Mouse (Mus musculus): ENCODE measurements around the gene Akap7.

Gene Akap7

DNA sequence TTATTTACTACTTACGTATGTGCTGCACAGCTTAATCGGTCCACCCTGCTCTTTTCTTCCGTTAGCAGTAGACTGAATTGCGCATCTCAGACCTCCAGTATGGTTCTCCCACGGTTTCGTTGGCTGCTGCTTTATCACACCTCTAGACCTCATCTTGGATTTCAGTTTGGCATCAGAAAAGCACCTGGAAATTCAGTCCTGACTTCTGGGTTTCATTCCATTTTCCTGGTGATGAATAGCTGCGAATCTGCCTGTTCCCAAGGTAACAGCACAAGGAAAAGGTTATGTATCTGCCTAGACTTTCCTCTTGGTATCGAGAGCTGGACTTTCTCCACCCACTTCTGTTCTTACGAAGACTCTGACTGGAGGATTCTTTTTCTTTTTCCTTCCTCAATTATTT is at the start of gene Akap7:
Gene Akap7 (minus strand): TSS at position 101 of the 400 bp plus-strand sequence.
- no peak for DNase-seq (ENCODE audit: low spot score)

DNA sequence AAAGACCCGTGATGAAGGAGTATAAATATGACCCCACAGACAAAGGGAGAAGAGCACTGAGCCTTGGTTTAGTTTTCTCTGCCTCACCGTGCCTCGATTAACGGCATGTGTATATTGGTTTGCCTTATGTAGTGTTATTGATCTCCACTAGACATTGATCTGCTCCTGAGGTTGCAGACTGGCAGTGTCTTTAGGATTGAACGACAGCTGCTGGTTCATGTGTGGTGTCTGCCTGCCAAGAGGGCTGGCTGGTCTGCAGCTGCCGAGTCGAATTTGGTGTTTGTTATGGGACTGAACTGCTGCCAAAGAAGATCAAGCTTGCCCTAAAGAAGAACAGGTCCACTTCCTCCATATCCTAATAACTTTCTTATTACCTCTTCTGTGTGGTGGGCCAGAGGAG is 46.7 kb upstream of the Akap7 start:
- DNase-seq (ENCODE audit: low spot score): no peak

DNA sequence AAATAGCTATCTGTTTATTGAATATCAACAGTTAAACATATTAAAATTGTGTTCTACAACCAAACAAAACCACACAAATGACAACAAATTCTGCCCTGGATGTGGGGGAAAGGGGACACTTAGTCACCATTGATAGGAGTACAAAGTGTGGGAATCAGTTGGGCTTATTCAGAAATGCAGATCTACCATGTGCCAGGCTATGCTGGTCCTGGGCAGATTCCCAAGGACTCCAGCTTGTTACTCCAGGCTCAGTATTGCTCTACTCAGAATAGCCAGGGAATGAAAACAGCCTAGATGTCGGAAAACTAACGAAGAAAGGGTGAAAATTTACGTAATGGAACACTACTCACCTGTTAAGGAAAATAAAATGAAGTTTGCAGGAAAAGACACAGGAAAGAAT is 46.3 kb upstream of the Akap7 start:
- no peak for DNase-seq (ENCODE audit: low spot score)

DNA sequence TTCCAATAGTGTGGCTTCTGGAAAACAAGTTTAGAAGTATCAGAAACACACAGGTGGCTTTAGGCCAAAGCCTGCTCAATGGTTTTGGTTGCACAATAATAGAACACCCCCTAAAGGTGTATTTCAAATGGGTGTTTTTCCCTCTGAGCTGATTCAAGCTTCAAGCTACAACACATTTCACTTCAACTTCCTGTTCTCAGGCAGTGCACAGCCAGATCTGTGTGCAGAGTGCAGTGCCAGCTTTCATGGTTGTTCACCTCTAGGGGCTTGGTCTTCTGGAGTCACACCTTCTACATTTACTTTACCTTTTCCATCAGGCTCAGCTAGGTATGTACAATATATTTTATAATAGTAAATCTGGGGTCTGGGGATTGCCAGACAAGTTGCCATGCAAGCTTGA is 35.1 kb upstream of the Akap7 start:
- DNase-seq (ENCODE audit: low spot score): no peak

DNA sequence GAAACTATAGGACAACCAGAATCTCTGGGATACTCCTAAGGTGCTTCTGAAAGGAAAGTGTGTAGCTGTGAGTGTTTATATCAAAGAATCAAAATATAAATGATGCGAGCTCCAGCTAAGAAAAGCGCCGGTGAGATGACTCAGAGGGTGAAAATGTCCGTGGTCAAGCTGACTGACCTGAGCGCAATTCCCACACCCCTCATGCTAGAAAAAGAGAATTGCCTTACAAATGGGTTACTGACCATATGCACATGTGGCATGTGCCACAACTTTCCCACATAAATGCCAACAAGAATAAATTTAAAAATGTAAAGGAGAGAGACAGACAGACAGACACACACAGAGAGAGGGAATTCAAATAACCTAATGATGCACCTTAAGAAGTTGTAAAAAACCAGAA is 33.0 kb upstream of the Akap7 start:
- DNase-seq (ENCODE audit: low spot score): no peak

DNA sequence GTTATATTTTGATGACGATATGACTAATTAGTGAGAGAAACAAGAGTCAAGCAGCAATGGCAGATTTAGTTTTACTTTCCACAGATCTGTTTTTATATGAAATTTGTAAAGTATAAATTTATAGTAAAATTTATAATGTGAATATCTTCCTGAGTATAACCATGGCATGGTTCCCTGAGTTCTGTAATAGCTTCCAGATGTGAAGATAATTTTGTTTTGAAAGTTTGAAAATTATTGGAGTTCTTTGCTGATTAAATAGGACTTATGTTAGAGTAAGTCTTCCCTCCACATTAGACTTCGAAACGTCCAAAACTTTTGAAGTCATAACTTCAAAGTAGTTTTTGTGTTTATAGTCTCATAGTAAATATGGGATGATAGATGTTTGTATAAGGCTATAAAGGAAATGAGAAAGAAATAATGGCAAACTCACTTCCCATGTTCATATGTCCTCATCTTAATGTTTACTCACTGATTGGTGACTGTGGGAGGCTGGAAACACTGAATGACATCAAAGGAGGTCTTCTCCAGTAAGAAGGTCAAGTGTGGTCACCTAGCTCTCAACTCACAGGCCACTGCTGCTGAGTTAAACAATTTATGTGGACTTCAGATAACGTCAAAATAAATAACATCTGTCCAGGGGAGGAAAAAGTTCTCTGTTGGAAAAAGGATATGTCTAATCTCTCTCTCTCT is 25.9 kb upstream of the Akap7 start:
- DNase-seq (ENCODE audit: low spot score): no peak

DNA sequence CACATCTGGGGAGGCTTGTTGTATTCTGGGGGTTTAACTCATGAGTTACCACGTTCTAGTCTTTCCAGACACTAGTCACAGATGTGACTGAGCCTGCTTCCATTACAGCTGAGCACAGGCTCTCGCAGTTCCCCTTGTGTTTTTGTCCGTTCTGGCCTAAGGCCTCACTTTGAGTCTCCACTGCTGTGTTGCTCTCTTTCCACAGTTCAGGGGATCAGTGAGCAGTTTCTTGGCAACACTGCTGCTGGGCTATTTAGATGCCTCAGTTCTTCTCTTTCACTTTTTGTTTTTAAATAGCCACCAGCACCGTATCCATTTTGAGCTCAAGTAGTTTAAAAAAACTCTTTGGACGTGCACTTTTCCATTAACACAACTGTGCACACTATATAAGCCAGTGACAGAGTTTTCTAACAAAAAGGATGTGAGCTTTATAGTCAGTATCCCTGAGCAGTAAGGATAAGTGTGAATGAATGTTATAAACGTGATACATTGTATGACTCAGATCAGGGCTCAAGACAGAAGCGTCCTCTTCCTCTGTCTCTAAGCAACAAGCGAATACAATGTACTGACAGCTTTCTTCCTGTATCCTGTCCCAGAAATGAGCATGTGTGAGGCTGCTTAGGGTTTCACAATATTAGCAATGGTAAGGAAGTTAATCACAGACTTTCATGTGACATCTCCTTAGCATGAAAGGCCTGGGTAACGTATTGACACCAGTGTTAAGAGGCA is 23.8 kb upstream of the Akap7 start:
- peak; percentile 70 for DNase-seq (ENCODE audit: low spot score)

DNA sequence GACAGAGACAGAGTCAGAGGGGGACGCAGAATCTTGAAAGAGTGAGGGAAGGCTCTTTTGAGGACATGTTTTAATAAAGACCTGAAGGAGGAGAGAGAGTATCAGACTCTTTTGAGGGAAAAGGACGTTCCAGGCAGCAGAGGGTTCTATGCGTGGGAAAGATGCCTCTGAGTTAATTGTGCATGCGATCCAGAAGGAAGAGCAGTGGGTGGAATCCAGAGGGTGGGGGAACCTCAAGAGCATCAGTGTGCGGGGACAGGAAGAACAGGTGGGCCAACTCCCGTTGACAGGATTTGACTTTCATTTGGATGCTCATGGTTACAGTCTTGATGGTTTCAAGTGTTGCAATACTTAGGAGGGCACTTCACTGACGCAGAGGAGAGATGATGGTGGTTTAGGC is 22.4 kb upstream of the Akap7 start:
- no peak for DNase-seq (ENCODE audit: low spot score)

DNA sequence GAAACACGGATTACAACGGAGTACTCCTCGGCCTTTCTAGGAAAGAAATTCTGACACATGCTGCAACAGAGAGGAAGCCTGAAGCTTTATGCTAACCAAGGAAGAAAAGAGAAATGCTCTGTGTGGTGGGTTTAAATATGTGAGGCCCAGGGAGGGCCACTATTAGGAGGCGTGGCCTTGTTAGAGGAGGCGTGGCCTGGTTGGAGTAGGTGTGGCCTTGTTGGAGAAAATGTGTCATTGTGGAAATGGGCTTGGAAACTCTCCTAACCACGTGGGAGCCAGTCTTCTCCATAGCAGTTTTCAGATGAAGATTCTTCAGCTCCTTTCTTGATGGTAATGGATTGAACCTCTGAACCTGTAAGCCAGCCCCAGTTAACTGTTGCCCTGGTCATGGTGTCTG is 19.8 kb upstream of the Akap7 start:
- no peak for DNase-seq (ENCODE audit: low spot score)

DNA sequence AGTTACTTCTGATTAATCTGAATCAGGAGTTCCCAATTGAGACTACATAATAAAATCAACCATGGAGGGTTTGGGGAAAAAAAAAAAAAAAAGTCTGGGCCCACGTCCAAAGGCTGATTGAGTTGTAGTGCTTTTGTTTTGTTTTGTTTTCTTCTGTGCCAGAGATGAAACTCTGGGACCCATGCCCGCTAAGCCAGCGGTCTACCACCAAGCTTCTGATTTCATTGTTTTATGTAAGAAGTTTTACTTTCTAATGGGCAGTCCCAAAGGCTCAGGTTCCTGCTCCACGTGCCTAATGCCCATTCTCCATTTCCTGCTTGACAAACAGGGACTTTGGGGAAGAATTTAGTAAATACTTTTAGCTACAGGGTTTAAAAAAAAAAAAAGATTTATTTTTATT is 18.0 kb upstream of the Akap7 start:
- DNase-seq (ENCODE audit: low spot score): peak; percentile 54

DNA sequence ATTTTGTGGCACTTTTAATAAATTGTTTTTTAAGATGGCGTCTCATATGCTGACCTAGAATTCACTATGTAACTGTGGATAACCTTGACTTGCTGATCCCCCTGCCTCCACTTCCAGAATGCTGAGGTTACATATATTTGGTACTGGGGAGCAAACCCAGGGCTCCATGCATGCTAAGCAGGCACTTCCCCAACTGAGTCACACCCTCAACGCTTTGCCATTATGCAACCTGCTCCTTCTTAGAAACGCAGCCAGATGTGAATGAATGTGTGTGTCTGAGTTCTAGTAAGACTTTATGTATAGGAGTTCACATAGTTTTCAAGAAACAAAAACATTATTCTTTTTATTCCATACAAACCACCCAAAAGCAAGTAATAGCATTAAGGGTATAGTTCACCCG is 13.5 kb upstream of the Akap7 start:
- DNase-seq (ENCODE audit: low spot score): peak; percentile 12

DNA sequence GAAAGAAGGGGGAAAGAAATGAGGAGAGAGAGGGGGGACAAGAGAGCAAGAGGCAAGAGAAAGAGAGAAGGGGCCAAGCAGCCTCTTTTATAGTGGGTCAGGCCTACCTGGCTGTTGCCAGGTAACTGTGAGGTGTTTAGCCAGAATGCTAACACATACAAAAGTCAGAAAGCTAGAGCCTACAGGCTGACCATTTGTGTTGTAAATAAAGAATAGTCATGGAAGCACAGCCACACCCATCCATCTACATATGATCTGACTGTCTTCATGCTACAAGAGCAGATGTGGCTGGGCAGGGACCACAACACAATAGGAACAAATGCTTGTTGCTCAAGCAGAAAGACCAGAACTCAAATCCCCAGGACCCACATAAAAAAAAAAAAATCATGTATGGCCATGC is 11.9 kb upstream of the Akap7 start:
- DNase-seq (ENCODE audit: low spot score): no peak

DNA sequence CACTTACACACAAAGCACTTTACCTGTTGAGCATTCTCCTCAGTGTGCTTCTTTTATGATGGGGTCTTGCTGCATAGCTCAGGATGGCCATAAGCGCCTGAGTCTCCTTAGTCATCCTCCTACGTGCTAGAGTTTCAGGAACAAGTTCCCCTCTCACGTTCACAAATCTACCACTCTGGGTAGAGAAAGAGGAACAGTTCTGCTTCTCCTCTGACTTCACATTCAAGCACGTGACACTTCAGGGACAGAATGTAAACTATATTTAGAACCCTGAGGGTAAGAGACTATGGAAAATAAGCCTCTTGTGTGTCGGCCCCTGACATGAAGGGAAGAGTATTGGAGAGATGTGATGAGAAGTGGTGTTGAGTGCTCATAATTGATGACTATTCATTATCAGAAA is 10.7 kb upstream of the Akap7 start:
- DNase-seq (ENCODE audit: low spot score): peak; percentile 57

DNA sequence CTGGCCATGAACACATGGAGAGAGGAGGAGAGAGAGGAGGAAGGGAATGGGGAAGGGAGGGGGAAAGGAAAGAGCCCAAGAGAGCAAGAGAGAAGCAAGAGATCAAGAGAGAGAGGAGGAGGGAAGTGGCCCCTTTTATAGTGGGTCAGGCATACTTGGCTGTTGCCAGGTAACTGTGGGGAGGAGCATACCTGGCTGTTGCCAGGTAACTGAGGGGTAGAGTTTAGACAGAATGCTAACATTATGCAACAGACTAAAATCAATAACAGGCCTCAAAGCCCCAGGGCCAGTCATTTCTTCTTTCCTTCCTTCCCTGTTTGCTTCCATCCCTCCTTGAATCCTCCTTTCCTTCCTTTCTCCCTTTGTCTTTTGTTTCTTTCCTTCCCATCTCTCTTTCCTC is 10.0 kb upstream of the Akap7 start:
- DNase-seq (ENCODE audit: low spot score): peak; percentile 38

DNA sequence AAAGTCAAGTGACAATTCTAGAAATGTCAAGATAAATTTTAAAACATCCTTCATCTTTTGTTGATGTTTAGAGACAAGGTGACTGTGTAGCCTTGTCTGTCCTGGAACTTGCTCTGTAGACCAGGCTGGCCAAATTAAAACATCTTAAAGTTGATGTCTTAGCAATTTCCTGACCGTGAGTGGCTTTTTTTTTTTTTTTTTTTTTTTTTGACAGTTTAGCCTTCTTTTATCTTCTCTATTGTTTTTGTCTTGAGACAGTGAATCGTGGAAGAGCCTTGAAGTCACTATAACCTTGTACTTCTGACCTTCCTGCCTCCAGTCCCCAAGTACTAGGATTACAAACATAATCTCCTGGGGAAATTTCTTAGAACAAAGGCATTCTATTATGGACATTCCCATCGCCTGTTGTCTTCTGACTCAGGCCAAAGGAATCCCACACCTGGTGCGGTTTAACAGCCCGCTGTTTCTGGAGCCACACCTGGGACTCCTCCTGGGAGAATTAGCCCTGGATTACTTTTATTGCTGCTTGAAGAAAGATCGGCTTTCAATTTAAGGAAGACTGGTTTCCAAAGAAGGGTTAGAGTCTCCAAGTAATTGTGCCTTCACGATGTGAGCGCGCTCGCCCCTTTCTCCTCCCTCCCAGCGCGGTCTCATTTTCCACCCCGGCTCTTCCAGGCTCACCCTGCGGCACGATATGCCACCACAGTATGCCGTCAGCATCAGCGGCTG is 6.3 kb upstream of the Akap7 start:
- DNase-seq (ENCODE audit: low spot score): no peak

DNA sequence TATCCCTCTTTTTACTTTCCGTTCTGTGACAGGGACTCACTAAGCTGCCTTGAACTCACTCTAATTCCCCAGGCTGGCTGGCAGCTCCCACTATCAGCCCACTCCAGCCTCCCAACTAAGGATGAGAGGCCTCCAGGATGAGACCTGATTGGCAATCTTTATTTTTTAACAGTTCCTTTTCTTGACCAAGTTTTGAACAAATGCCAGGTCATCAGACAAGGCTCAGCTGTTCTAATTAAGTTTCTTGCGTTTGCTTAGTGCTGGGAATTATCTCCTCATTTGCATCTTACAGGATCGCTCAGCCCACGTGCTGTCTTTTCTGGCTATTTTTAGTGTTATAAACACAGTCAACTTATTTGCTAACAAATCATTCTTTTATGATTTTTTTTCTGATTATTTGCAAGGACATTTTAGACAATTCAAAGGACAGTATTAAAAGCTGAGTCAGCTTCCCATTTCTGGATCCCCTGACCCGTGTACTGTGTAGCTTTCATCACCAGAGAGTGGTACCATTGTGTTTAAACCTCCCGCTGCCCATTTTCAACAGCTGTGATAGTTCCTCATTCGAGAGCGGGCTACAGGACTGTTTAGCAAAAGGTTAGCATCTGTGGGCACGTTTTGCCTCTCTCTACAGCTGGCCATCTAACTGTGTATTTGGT is 4.0 kb upstream of the Akap7 start:
- DNase-seq (ENCODE audit: low spot score): peak; percentile 19

DNA sequence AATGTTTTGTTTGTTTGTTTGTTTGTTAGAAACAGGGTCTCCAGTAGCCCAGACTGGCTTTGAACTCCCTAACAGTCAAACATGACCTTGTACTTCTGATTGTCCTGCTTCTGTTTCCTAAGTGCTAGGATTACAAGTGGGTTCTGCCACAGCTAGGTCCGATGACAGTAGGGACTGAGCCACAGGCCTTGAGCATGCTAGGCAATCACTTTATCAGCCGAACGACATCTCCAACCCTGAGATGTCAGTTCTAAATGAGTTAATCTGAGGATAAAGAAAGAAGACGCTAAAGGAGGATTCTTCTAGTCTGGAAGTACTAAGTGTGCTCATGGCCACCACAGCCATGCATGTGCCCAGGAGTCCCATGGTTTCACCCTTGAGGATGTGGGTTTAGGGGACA is 3.1 kb upstream of the Akap7 start:
- no peak for DNase-seq (ENCODE audit: low spot score)

DNA sequence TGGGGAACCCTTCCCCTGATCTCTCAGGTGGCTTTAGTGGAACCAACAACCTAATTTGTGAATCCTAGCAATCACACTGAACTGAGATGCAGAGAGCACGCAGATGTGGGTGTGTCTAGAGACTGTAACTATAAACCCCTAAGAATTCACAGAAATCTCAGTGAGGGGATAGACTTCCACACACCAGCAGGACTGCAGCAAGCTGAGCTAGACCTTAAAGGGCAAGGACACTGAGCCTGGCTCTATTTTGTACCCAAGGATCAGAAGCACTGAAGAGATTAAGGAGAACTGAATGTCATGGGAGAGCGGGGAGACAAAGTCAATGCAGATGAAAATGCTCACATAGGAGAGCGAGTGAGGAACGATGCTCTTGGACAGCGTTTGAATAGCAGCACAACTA is 2.3 kb upstream of the Akap7 start:
- no peak for DNase-seq (ENCODE audit: low spot score)

DNA sequence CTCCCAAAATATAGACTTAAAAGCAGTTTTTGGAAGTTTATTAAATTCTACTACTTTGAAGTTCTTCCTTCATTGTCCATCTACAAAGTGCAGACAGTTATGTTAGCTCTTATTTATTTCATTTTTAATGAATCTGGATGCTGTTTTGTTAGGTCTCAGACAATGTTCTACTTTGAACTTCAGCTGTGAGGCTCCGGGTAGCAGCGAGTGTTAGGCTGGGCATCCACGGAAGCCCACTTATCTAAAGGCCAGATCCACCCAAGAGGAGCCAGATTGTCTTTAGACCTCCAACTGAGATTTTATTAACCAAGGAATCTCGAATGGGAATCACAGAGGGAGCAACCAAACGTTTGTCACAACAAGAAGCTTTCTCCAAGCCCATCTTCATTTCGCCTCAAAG is 2.5 kb downstream of the Akap7 start:
- no peak for DNase-seq (ENCODE audit: low spot score)

DNA sequence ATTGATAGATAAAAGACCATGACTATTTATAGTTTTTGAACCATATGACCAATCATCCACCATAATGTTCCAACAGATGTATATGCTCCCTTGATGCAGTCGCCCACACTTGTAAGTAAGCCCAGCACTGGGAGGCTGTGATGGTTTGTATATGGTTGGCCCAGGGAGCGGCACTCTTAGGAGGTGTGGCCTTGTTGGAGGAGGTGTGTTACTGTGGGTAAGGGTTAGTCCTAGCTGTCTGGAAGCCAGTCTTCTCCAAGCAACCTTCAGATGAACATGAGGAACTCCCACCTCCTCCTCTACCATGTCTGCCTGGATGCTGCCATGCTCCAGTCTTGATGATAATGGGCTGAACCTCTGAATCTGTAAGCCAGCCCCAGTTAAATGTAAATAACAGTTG is 3.1 kb downstream of the Akap7 start:
- DNase-seq (ENCODE audit: low spot score): no peak

DNA sequence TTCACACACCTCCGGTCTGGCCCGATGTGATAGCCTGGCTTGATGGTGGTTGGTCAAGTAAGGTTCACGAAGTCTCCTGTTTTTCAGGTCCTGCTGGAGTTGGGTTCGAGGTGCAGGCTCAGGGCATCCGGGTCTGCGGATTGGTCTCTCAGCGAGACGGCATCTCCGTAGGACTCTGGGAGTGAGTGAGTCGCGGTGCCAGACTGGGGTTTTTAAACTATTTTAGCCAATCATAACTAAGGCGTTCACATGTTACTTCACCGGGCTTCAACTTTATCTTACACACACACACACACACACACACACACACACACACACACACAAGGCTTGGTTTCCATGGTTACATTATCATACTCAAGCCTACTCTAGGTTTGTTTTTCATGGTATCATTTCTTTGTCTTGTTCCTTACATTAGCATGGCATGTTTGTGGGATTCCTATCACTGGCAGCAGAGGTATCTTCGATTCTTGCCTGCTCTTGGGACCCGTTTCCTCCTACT is 8.6 kb downstream of the Akap7 start:
- no peak for DNase-seq (ENCODE audit: low spot score)

DNA sequence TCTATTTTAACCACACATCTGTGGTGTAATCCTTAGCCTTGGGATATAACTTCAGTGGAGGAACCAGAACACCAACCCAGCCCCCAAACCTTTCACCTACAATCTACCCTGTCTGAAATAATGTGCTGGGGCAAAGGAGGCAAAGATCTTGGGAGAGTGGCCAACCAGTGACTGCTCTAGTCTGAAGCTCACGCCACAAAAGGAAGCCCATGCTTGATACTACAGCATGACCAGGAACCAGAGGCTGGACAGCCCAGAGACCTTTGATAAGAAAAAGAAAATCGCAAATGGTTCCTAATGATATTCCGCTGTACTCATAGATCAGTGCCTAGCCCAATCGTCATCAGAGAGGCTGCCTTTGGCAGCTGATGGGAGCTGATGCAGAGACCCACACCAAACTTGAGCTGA is 9.4 kb downstream of the Akap7 start:
- peak; percentile 29 for DNase-seq (ENCODE audit: low spot score)

Measured in lung, postnatal 25 days (tissue).